Mouse (Mus musculus): ENCODE measurements at regions not wholly inside any gene's neighbourhood (a gene's known extent, or its start where the extent isn't known, plus 50 kb on each side); places are given as distances from the start of the nearest gene placed in this dataset.
"Not testable (repeated sequence)": the region's sequence is repeated elsewhere in the genome, so short reads cannot be mapped to it uniquely, and the experiment has no call there.

DNA sequence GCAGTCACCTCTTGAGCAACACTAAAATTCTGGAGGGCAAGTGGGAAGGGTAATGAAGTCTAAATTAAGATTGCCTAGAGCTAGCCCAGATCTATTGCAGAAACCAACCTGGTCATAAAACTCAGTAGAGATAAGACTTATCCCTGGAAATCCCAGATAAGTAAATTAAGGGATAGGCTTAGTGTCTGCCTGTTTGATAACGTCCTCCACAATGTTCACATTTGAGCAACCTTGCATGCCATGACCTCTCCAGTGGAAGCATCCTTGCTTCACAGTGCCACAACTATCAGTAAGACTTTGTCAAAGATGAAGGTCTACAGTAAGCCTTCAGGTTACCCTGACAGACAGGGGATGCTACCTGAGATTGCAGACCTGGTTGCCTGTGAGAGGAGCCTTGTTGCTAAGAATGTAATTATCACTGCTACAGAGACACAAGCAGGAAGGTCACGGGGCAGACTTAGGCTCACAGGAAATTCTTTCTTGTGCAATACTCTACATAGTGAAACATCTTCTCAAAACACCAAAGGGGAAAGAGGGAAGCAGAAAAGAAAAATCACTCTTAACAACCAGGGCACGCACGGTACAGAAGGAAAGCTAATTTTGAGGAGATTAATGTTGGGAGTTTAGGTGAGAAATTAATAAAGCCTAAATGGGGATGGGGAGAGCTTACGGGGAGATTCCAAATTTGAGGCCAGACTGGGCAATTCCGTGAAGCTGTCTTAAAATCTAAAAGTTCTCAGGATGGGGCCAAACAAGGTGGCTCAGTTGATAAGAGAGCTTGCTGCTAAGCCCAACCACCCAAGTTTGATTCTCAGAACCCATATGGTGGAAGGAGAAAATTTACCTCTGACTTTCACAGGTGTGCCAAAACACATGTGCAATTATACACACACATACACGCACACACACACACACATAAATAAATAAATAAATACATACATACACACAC lies 56.9 kb upstream of the Prdm9 start:
- Histone ChIP-seq H3K36me3 (no peaks in the 10 kb centered on the region), H3K4me3 (no peak overlapping the region), H3K4me2 (no peak overlapping the region), H3K9ac (no peak overlapping the region), H3K9me3 (no peaks in the 10 kb centered on the region), H3K27ac (replicated peaks) (no peak overlapping the region), H3K27me3 (no peaks in the 10 kb centered on the region), H3K4me1 (replicated peaks) (no peaks in the 10 kb centered on the region)
- 83% methylated on average over 7 of the region's 7 CpGs for WGBS
- ATAC-seq (ENCODE audit: low FRiP score, low read depth), result no peak

GRCm38 (mm10) chr17:15622913-15623312 lies 58.8 kb upstream of the Prdm9 start:
- Histone ChIP-seq H3K27ac (replicated peaks) (no peak overlapping the region), H3K4me3 (no peak overlapping the region), H3K27me3 (no peaks in the 10 kb centered on the region), H3K9me3 (no peaks in the 10 kb centered on the region), H3K9ac (no peak overlapping the region), H3K36me3 (no peaks in the 10 kb centered on the region), H3K4me2 (no peak overlapping the region), H3K4me1 (replicated peaks) (no peaks in the 10 kb centered on the region)
- no peak for ATAC-seq (ENCODE audit: low FRiP score, low read depth)
- WGBS, result 2% methylated on average over 2 of the region's 2 CpGs

DNA sequence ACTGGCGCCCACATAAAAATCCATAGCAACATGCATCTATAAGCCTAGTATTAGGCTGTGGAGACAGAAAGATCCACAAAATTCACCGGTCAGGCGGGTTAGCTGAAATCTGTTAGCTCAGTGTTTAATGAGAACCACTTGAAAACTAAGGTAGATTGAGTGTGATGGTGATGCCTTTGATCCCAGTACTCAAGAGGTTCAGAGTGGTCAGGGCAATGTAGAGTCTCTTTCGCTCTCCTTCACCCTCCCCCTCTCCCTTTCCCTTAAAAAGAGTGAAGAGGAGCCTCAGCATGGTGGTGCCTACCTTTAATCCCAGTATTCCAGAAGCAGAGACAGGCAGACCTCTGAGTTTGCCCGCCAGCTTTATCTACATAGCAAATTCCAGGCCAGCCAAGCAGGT lies 66.6 kb upstream of the Prdm9 start:
- H3K36me3 ChIP-seq, result no peaks in the 10 kb centered on the region
- H3K9me3 ChIP-seq, result no peaks in the 10 kb centered on the region
- H3K4me3 ChIP-seq, result no peak overlapping the region
- no peak for ATAC-seq (ENCODE audit: low FRiP score, low read depth)
- no peak overlapping the region for H3K9ac ChIP-seq
- H3K4me1 ChIP-seq (replicated peaks), result no peaks in the 10 kb centered on the region
- no peak overlapping the region for H3K27ac ChIP-seq (replicated peaks)
- H3K27me3 ChIP-seq, result no peaks in the 10 kb centered on the region
- WGBS, result 87% methylated on average over 5 of the region's 5 CpGs
- H3K4me2 ChIP-seq, result no peak overlapping the region

DNA sequence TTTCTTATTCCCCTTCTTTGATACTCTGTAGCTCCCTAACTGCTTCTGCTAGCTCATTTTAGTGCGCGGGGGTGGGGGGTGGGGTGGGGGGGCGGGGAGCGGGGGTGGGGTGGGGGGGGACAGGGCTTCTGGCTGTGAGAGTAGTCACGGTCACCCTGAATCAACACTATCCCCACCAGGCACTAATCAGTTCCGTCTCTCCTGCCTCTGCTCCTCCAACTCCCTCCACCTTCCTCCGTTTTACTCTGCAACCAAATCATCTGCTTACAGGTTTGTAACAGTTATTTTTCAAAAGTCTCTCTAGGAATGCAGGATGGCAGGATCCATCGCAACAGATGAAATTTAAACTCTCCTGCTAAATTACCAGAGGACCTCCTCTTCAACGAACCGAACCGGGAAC lies 67.5 kb upstream of the Prdm9 start:
- H3K9ac ChIP-seq, result no peak overlapping the region
- 28% methylated on average over 11 of the region's 11 CpGs for WGBS
- no peaks in the 10 kb centered on the region for H3K4me1 ChIP-seq (replicated peaks)
- no peak overlapping the region for H3K4me3 ChIP-seq
- no peaks in the 10 kb centered on the region for H3K27me3 ChIP-seq
- H3K27ac ChIP-seq (replicated peaks), result no peak overlapping the region
- H3K36me3 ChIP-seq, result no peaks in the 10 kb centered on the region
- no peak for ATAC-seq (ENCODE audit: low FRiP score, low read depth)
- no peaks in the 10 kb centered on the region for H3K9me3 ChIP-seq
- 0 out of 2 replicates have a peak overlapping the region, but pooled peaks have one; percentile 17 for H3K4me2 ChIP-seq

GRCm38 (mm10) chr17:15632090-15632489 lies 67.9 kb upstream of the Prdm9 start:
- Histone ChIP-seq H3K4me1 (replicated peaks) (no peaks in the 10 kb centered on the region), H3K4me3 (no peak overlapping the region), H3K4me2 (0 out of 2 replicates have a peak overlapping the region, but pooled peaks have one; percentile 17), H3K36me3 (no peaks in the 10 kb centered on the region), H3K27me3 (no peaks in the 10 kb centered on the region), H3K9ac (no peak overlapping the region), H3K27ac (replicated peaks) (no peak overlapping the region), H3K9me3 (no peaks in the 10 kb centered on the region)
- 51% methylated on average over 1 of the region's 1 CpGs for WGBS
- no peak for ATAC-seq (ENCODE audit: low FRiP score, low read depth)

DNA sequence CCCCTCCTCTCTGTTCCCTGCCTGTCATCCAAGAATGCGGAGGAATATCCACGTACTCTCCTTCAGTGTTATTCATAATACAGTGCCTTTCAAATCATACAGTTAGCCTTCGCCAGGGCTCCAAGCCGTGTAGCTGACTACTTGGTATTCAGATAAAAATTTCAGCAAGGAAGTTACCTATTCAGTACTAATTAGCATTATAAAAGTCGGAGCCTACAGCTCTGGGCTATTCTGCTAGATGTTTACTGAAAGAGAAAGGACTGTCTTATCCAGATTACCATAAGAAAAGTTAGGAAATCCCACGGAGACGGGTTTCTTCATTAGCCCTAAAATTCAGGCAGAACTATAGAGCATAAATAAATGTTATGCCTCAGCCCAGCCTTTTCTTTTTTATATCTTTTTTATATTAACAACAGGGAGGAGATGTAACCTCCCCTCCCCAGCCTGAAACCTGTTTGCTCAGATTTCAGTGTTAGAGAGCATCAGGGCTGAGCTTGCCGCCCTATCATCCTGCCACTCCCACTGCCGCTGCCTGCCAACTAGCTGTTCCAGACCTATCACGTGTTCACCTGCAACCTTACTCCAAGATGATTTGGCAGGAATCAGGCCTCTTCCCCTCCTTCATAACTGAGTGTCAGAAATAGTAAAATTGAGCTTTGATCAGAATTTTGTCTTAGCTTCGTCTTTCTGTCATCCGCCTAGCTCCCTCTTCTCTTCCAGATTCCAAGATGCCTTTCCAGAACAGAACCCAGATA lies 65.5 kb upstream of the Chd1 start:
- not testable (repeated sequence) for H3K27ac ChIP-seq (replicated peaks); H3K4me2 ChIP-seq; H3K36me3 ChIP-seq; H3K27me3 ChIP-seq; H3K9me3 ChIP-seq; H3K4me3 ChIP-seq; H3K4me1 ChIP-seq (replicated peaks); ATAC-seq (ENCODE audit: low FRiP score, low read depth); H3K9ac ChIP-seq
- WGBS, result 61% methylated on average over 12 of the region's 12 CpGs

DNA sequence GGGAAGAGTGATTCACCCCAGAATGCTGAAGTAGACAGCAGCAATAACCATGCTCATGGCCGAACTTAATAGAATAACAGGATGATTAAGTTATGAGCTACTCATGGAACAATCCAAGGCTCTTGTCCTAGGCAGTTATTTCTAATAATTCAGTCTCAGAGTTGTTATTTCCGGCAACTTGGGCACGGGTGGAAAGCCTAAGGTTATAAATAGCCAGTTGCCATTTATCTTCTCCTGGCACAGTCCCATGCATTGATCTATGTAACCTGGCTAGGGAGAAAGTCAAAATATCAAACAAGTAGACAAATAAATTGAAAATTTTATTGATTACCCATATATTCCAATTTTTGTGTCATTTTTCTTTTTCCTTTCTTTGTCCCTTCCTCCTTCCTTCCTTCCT lies 64.0 kb upstream of the Chd1 start:
- no peak for ATAC-seq (ENCODE audit: low FRiP score, low read depth)
- H3K4me3 ChIP-seq, result no peak overlapping the region
- H3K4me1 ChIP-seq (replicated peaks), result no peaks in the 10 kb centered on the region
- H3K9ac ChIP-seq, result no peak overlapping the region
- H3K27ac ChIP-seq (replicated peaks), result no peak overlapping the region
- 84% methylated on average over 3 of the region's 3 CpGs for WGBS
- H3K9me3 ChIP-seq, result no peaks in the 10 kb centered on the region
- no peaks in the 10 kb centered on the region for H3K27me3 ChIP-seq
- no peak overlapping the region for H3K4me2 ChIP-seq
- no peaks in the 10 kb centered on the region for H3K36me3 ChIP-seq

- Histone ChIP-seq H3K4me2 (no peak overlapping the region), H3K27ac (replicated peaks) (no peak overlapping the region), H3K4me1 (replicated peaks) (no peaks in the 10 kb centered on the region), H3K36me3 (no peaks in the 10 kb centered on the region), H3K27me3 (no peaks in the 10 kb centered on the region), H3K9me3 (no peaks in the 10 kb centered on the region), H3K9ac (no peak overlapping the region), H3K4me3 (no peak overlapping the region)
- no peak for ATAC-seq (ENCODE audit: low FRiP score, low read depth)
- 88% methylated on average over 3 of the region's 3 CpGs for WGBS
These were observed 63.0 kb upstream of the Chd1 start for GRCm38 (mm10) chr17:15641764-15642163.

DNA sequence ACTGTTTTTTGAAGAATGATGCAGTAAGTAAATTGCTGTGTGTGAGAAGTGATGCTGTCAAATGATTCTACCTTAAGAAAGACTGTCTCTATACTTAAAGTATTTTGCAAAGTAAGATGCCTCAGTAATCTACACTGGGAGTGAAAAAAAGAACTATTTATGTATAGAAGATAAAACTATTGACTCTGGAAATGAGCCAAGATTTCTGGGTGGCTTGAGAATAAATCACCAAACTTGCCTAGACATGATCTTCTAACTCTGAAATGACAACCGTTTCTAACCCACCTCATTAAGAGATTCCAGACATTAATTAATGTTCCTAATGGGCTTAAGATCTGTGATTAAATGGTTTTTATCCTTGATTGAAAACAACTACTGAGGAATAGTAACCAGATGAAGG lies 58.0 kb upstream of the Chd1 start:
- Histone ChIP-seq H3K9me3 (no peaks in the 10 kb centered on the region), H3K27ac (replicated peaks) (no peak overlapping the region), H3K9ac (no peak overlapping the region), H3K4me2 (no peak overlapping the region), H3K36me3 (no peaks in the 10 kb centered on the region), H3K4me3 (no peak overlapping the region), H3K27me3 (no peaks in the 10 kb centered on the region), H3K4me1 (replicated peaks) (no peaks in the 10 kb centered on the region)
- 63% methylated on average over 1 of the region's 1 CpGs for WGBS
- ATAC-seq (ENCODE audit: low FRiP score, low read depth), result no peak

DNA sequence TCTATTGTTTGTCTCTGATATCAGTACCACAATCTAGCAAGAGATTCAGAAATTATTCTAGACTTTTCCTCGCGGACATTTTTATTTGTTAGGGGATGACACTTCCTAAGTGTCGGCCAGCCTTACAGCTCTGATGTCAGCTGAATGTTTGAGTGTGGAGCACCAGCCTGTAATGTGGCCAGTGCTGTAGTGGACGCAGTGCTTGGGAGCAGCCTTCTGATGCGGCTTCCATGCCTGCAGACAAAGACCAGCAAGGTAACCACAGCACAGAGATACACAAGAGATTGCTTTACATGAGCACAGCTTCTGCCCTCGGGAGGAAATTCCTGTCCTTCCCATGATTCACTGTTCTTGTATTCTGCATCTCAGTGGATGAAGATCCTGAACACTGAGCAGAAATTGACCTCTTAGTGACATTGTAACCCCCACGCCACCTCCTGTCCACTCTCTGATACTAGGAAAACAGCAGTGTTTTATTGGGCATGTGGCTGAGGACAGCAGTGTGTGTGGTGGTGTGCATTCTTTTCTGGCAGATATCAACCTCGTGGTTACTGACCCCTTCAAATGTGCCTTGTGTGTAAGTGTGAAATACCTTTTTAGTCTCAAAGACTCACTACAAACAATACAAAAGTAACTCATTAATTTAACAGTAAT lies 54.6 kb upstream of the Chd1 start:
- Histone ChIP-seq H3K4me1 (replicated peaks) (no peaks in the 10 kb centered on the region), H3K4me3 (no peak overlapping the region), H3K9ac (no peak overlapping the region), H3K27me3 (no peaks in the 10 kb centered on the region), H3K9me3 (no peaks in the 10 kb centered on the region), H3K27ac (replicated peaks) (no peak overlapping the region), H3K4me2 (no peak overlapping the region), H3K36me3 (no peaks in the 10 kb centered on the region)
- no peak for ATAC-seq (ENCODE audit: low FRiP score, low read depth)
- 76% methylated on average over 8 of the region's 8 CpGs for WGBS

DNA sequence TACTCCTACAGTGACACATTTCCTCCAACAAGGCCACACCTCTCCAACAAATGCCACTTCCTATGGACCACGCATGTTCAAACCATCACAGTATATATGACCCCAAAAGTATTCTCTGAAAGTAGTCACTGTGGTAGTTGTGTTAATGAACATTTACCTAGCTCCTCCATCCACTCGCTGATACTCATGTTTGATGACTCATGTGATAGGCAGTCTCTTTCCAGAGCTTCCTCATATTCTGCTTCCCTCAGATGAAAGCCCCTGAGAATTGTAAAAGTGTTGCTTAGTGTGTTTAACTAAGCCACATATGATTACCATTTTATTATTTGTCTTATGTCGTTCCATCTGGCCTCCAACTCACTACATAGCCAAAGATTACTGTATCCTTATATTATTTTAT lies 52.9 kb upstream of the Chd1 start:
- no peaks in the 10 kb centered on the region for H3K4me1 ChIP-seq (replicated peaks)
- H3K27me3 ChIP-seq, result no peaks in the 10 kb centered on the region
- no peak overlapping the region for H3K9ac ChIP-seq
- no peak overlapping the region for H3K4me3 ChIP-seq
- no peak overlapping the region for H3K4me2 ChIP-seq
- no peak for ATAC-seq (ENCODE audit: low FRiP score, low read depth)
- no peaks in the 10 kb centered on the region for H3K9me3 ChIP-seq
- 94% methylated on average over 3 of the region's 3 CpGs for WGBS
- no peak overlapping the region for H3K27ac ChIP-seq (replicated peaks)
- no peaks in the 10 kb centered on the region for H3K36me3 ChIP-seq
